Mouse (Mus musculus): Measurements from ENCODE around the gene Tnrc18.

Tnrc18 gene

GRCm38 (mm10) chr5:142807661-142808060 is 9.8 kb downstream of the Tnrc18 start:
- no peak for DNase-seq

GRCm38 (mm10) chr5:142803746-142804145 is 13.7 kb downstream of the Tnrc18 start:
- no peak for DNase-seq

- DNase-seq = peak; percentile 80
Measured at GRCm38 (mm10) chr5:142802884-142803283, 14.6 kb downstream of the Tnrc18 start.

- peak; percentile 86 for DNase-seq
Measured at GRCm38 (mm10) chr5:142801977-142802376, 15.5 kb downstream of the Tnrc18 start.

- no peak for DNase-seq
Measured at GRCm38 (mm10) chr5:142800656-142801055, 16.8 kb downstream of the Tnrc18 start.

- peak; percentile 73 for DNase-seq
Measured at GRCm38 (mm10) chr5:142800198-142800597, 17.3 kb downstream of the Tnrc18 start.

- no peak for DNase-seq
Measured at GRCm38 (mm10) chr5:142799259-142799658, 18.2 kb downstream of the Tnrc18 start.

GRCm38 (mm10) chr5:142798190-142798589 is 19.3 kb downstream of the Tnrc18 start:
- no peak for DNase-seq

- no peak for DNase-seq
Measured at GRCm38 (mm10) chr5:142797620-142798019, 19.8 kb downstream of the Tnrc18 start.

GRCm38 (mm10) chr5:142796921-142797320 is 20.5 kb downstream of the Tnrc18 start:
- no peak for DNase-seq

GRCm38 (mm10) chr5:142794582-142794981 is 22.9 kb downstream of the Tnrc18 start:
- DNase-seq = peak; percentile 54

- no peak for DNase-seq
Measured at GRCm38 (mm10) chr5:142794161-142794560, 23.3 kb downstream of the Tnrc18 start.

- no peak for DNase-seq
Measured at GRCm38 (mm10) chr5:142792594-142792993, 24.9 kb downstream of the Tnrc18 start.

- no peak for DNase-seq
Measured at GRCm38 (mm10) chr5:142788279-142788678, 29.2 kb downstream of the Tnrc18 start.

- DNase-seq = no peak
Measured at GRCm38 (mm10) chr5:142787304-142787905, 30.1 kb downstream of the Tnrc18 start.

GRCm38 (mm10) chr5:142786709-142787108 is 30.8 kb downstream of the Tnrc18 start:
- no peak for DNase-seq

GRCm38 (mm10) chr5:142786215-142786614 is 31.2 kb downstream of the Tnrc18 start:
- no peak for DNase-seq

GRCm38 (mm10) chr5:142783142-142783540 is 34.3 kb downstream of the Tnrc18 start:
- DNase-seq = no peak

- DNase-seq = no peak
Measured at GRCm38 (mm10) chr5:142782459-142783141, 34.9 kb downstream of the Tnrc18 start.

- no peak for DNase-seq
Measured at GRCm38 (mm10) chr5:142780579-142780978, 36.9 kb downstream of the Tnrc18 start.

GRCm38 (mm10) chr5:142778871-142779270 is 38.6 kb downstream of the Tnrc18 start:
- DNase-seq = no peak

GRCm38 (mm10) chr5:142778135-142778534 is 39.3 kb downstream of the Tnrc18 start:
- DNase-seq = no peak

- DNase-seq = no peak
Measured at GRCm38 (mm10) chr5:142776080-142776479, 41.4 kb downstream of the Tnrc18 start.

- DNase-seq = no peak
Measured at GRCm38 (mm10) chr5:142774771-142775170, 42.7 kb downstream of the Tnrc18 start.

GRCm38 (mm10) chr5:142771964-142772363 is 45.5 kb downstream of the Tnrc18 start:
- peak; percentile 69 for DNase-seq
